Mouse (Mus musculus) heart, embryonic 11.5 days (tissue): ENCODE measurements around the gene Nqo1. TPM values are rescaled to one million over a fixed set of nuclear protein-coding genes. Genes with fewer than 3 reads are reported as not detected.

Source experiments
- ATAC-seq: fragments of 200-750 bp; cut with Nextera tagmentation; replicated peaks from 2 replicates; pipeline ENCODE4 v1.8.0; 2017; ENCODE audit warnings: moderate library complexity; ENCODE audit not compliant: insufficient number of reproducible peaks, low FRiP score, low TSS enrichment
- H3K27ac ChIP-seq: fragments of 300-500 bp; sonication (generic); 2 replicates; pipeline ENCODE4 v1.5.1; 2014; ENCODE audit warnings: mild to moderate bottlenecking, low read depth, low read length
- H3K27me3 ChIP-seq: fragments of 300-500 bp; sonication (generic); 2 replicates; pipeline ENCODE4 v1.6.1; 2014; ENCODE audit warnings: mild to moderate bottlenecking, low read length, mixed read lengths; ENCODE audit not compliant: control insufficient read depth, insufficient read depth
- H3K36me3 ChIP-seq: fragments of 300-500 bp; sonication (generic); 2 replicates; pipeline ENCODE4 v1.6.1; 2014; ENCODE audit warnings: mild to moderate bottlenecking, low read length, moderate library complexity, mixed read lengths; ENCODE audit not compliant: control insufficient read depth, insufficient read depth
- H3K4me1 ChIP-seq: fragments of 300-500 bp; sonication (generic); 2 replicates; pipeline ENCODE4 v1.6.1; 2014; ENCODE audit warnings: low read length; ENCODE audit not compliant: control insufficient read depth, insufficient read depth
- H3K4me2 ChIP-seq: fragments of 300-500 bp; sonication (generic); 2 replicates; pipeline ENCODE4 v1.6.1; 2014; ENCODE audit warnings: mild to moderate bottlenecking, moderate library complexity
- H3K4me3 ChIP-seq: fragments of 300-500 bp; sonication (generic); 2 replicates; pipeline ENCODE4 v1.5.1; 2014; ENCODE audit warnings: low read depth, low read length
- H3K9ac ChIP-seq: fragments of 300-500 bp; sonication (generic); 2 replicates; pipeline ENCODE4 v1.6.1; 2014; ENCODE audit warnings: mild to moderate bottlenecking, low read depth, low read length, moderate library complexity
- H3K9me3 ChIP-seq: fragments of 300-500 bp; sonication (generic); replicated peaks from 2 replicates; pipeline ENCODE4 v1.6.1; 2016; ENCODE audit warnings: low read length; ENCODE audit not compliant: control insufficient read depth
- WGBS: fragments of 180-500 bp; shearing (Covaris S2); extraction: QIAGEN DNeasy Blood & Tissue Kit; methylation state at CpG from one replicate; pipeline ENCODE4 v1.1.7; 2014; ENCODE audit not compliant: insufficient replicate concordance; 5-methylcytosine and 5-hydroxymethylcytosine counted together
- polyA plus RNA-seq: library from polyadenylated mRNA; unstranded; fragments of >200 nt; fragmentation: Nextera tagmentation; extraction: Ambion mirVana; gene quantifications from 2 replicates; pipeline ENCODE4 v1.2.1, GENCODE M21; 2014

Nqo1 gene
- polyA plus RNA-seq, 1 experiment from 2014 or later = 6.9 TPM

DNA sequence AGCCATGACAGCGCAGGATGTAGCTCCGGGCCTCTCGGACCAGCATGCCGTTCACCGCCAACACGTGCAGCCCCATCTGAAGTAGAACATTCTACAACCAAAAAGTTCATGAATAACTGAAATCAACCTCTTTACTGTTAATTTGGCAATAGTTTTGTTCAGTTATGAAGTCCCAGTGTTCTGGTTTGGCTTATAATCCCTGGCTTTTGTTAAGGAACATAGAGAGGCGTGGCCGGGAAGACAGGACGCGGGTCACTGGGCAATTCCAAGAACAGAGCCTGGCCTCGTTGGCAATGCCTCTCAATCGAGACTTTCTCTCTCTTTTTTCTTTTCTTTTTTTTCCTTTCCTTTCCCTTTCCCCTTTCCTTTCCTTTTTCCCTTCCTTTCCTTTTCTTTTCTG is 14.0 kb upstream of the Nqo1 start:
- H3K4me1 ChIP-seq = no peaks in the 10 kb centered on the region
- H3K9ac ChIP-seq = no peak overlapping the region
- no peak overlapping the region for H3K4me3 ChIP-seq
- no peak overlapping the region for H3K4me2 ChIP-seq
- ATAC-seq = no peak
- H3K27me3 ChIP-seq = no peaks in the 10 kb centered on the region
- 91% methylated on average over 12 of the region's 12 CpGs for WGBS
- H3K36me3 ChIP-seq = peaks cover 55% of the 10 kb centered on the region
- no peak overlapping the region for H3K27ac ChIP-seq
- no peaks in the 10 kb centered on the region for H3K9me3 ChIP-seq

DNA sequence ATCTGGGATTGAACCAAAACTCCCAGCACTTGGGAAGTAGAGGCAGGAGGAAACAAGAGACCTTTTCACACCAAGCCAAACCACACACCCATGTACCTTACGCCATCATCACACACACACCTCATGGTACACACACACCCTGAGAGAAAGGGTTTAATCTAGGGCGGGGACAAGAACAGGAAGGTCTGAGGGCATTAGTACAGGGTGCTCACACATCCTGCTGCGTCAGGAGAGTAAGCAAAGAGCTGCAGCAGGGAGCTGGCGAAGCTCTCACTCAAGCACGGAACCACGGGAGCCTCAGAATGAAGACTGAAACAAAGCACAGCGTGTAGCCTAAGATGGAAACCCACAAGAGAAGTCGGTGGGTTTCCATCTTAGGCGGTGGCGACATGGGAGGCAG is 10.9 kb upstream of the Nqo1 start:
- H3K9ac ChIP-seq = no peak overlapping the region

DNA sequence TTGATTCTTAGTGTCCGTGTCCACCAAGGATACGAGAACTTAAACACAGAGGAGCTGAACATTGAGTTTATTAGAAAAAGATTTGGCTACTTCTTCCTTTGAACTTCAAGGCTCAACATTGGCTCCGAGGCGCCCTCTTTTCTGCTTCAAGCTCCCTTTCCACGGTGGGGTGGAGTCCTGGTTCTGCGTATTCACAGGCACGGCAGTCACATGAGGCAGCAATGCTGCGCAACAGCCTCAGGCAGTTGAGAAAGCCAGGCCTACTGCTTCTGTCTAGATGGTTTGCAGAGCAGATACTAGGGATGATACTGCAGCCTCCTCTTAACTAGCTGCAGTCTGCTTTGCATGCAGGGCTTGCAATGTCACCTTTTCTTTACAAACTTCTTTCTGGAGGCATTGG is 9.5 kb upstream of the Nqo1 start:
- Histone ChIP-seq H3K27ac (no peak overlapping the region), H3K36me3 (peaks cover 51% of the 10 kb centered on the region), H3K27me3 (no peaks in the 10 kb centered on the region), H3K4me3 (no peak overlapping the region), H3K4me1 (no peaks in the 10 kb centered on the region), H3K9me3 (no peaks in the 10 kb centered on the region), H3K4me2 (no peak overlapping the region), H3K9ac (no peak overlapping the region)
- ATAC-seq = no peak
- WGBS = 89% methylated on average over 8 of the region's 8 CpGs

More for the DNA sequence above, 10.9 kb upstream of the Nqo1 start:
- 85% methylated on average over 10 of the region's 10 CpGs for WGBS
- Histone ChIP-seq H3K27me3 (no peaks in the 10 kb centered on the region), H3K4me3 (no peak overlapping the region), H3K27ac (no peak overlapping the region), H3K9me3 (no peaks in the 10 kb centered on the region), H3K4me2 (no peak overlapping the region), H3K36me3 (peaks cover 59% of the 10 kb centered on the region), H3K4me1 (no peaks in the 10 kb centered on the region)
- no peak for ATAC-seq

DNA sequence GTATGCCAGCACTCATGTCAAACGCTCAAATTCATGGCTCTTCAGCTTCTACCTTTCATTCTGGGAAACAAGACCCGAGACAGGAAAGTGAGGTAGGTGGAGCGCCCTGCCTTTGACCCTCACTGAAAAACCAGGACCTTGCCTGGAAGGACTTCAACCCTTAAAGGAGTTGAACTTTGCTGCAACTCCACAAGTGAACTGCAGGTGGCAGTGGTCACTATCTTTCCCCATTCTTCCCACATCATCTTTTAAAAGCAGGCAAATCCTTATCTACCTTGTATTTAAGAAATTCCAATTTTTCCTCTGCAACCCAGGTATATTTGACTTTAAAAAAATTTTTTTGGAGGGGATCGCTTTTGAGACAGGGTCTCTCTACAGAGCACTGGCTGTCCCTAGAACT is 8.4 kb upstream of the Nqo1 start:
- H3K9me3 ChIP-seq = no peaks in the 10 kb centered on the region
- peaks cover 46% of the 10 kb centered on the region for H3K36me3 ChIP-seq
- H3K27me3 ChIP-seq = no peaks in the 10 kb centered on the region
- H3K27ac ChIP-seq = no peak overlapping the region
- 68% methylated on average over 4 of the region's 4 CpGs for WGBS
- H3K9ac ChIP-seq = no peak overlapping the region
- H3K4me2 ChIP-seq = no peak overlapping the region
- H3K4me1 ChIP-seq = no peaks in the 10 kb centered on the region
- no peak overlapping the region for H3K4me3 ChIP-seq
- ATAC-seq = no peak

DNA sequence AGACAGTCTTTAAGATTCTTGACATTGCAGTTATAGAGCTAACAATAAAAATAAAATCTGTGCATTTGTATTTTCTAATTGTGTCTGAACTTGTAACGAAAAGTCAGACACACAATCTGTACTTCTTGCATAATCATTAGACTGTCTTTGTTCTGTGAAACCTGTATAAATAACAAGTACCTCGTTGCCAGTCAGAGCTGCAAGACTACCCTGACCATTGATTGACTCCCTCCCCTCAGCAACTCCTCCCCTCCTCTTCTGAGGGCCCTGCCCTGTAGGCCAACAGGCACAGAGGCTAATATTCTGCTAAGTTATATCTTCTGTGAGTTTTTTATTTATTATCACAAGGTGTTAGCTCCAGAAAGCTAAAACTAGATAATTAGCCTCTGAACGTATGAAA is 2.9 kb upstream of the Nqo1 start:
- no peak for ATAC-seq
- H3K4me3 ChIP-seq = no peak overlapping the region
- no peaks in the 10 kb centered on the region for H3K27me3 ChIP-seq
- 54% methylated on average over 3 of the region's 3 CpGs for WGBS
- H3K9me3 ChIP-seq = no peaks in the 10 kb centered on the region
- H3K9ac ChIP-seq = no peak overlapping the region
- H3K36me3 ChIP-seq = peaks cover 10% of the 10 kb centered on the region
- H3K4me2 ChIP-seq = no peak overlapping the region
- no peak overlapping the region for H3K27ac ChIP-seq
- H3K4me1 ChIP-seq = peaks cover 5% of the 10 kb centered on the region; the same call in 1 of the 2 replicates

DNA sequence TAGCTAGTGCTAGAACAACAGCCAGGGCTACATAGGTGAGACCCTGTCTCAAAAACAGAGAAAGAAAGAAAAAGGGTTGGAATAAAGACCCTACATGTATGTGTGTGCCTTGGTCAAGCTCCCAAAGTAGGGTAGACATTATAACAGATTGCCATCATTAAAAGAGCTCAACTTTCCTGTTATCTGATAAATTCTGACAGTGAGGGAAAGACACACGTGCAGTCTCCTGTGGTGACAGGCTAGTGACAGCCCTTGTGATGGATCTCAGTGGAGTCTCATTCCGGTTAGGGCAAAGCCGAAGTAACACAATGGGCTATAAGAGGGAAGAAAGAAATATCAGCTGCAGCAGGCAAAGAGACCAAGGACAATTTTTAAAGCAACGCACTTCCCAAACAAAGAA is 1.1 kb upstream of the Nqo1 start:
- Histone ChIP-seq H3K4me3 (no peak overlapping the region), H3K4me1 (peaks cover 5% of the 10 kb centered on the region; the same call in 1 of the 2 replicates), H3K9ac (no peak overlapping the region), H3K27ac (peak overlapping the region; percentile 30; the same call in 1 of the 2 replicates), H3K36me3 (no peaks in the 10 kb centered on the region), H3K9me3 (no peaks in the 10 kb centered on the region), H3K27me3 (no peaks in the 10 kb centered on the region), H3K4me2 (no peak overlapping the region)
- WGBS = 54% methylated on average over 4 of the region's 4 CpGs
- no peak for ATAC-seq

DNA sequence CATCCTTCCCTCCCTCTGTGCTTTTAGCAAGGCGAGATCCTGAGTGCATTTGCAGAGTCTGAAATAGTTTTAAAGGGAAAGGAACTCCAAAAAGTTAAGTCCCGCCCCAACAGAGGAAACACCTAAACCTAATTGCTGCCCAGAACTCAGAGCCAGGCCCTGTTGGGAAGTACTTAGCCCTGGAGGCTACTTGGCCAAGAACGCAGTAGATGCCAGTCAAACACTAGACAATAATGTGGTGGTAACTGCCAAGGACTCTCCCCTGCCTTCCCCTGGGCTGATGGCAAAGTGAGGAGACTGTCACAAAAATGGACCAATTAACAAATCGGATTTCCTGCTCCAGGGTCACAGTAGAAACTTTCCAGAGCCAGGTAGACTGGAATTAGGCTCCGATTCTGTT is 1.1 kb downstream of the Nqo1 start:
- WGBS = 78% methylated on average over 5 of the region's 5 CpGs
- no peaks in the 10 kb centered on the region for H3K36me3 ChIP-seq

DNA sequence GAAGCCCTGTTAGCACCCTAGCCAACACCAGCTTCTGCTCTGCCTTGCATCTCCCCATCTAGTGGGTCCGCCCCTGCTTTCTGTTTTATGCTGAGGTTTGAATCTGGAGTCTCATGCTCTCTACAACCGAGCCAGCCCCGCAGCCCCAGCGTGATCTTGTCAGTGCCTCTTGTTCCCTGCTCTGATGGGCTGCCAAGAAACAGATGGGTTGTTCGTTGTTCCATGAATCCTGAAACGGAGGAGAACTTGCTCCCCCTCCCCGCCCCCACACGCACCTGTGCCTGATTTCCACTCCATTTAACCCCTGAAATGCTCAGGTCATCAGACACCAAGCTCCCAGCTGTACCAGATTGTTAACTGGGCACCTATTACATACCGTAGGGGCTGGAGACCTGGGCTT is 3.5 kb downstream of the Nqo1 start:
- Histone ChIP-seq H3K9me3 (no peaks in the 10 kb centered on the region), H3K27ac (no peak overlapping the region), H3K4me2 (no peak overlapping the region), H3K36me3 (no peaks in the 10 kb centered on the region), H3K4me3 (no peak overlapping the region), H3K4me1 (peaks cover 5% of the 10 kb centered on the region; the same call in 1 of the 2 replicates), H3K9ac (no peak overlapping the region), H3K27me3 (no peaks in the 10 kb centered on the region)
- no peak for ATAC-seq
- WGBS = 53% methylated on average over 9 of the region's 9 CpGs

More for the DNA sequence above, 1.1 kb downstream of the Nqo1 start:
- Histone ChIP-seq H3K9ac (no peak overlapping the region), H3K4me2 (no peak overlapping the region), H3K9me3 (no peaks in the 10 kb centered on the region), H3K27ac (no peak overlapping the region), H3K27me3 (no peaks in the 10 kb centered on the region), H3K4me3 (no peak overlapping the region), H3K4me1 (peaks cover 5% of the 10 kb centered on the region; the same call in 1 of the 2 replicates)
- no peak for ATAC-seq

DNA sequence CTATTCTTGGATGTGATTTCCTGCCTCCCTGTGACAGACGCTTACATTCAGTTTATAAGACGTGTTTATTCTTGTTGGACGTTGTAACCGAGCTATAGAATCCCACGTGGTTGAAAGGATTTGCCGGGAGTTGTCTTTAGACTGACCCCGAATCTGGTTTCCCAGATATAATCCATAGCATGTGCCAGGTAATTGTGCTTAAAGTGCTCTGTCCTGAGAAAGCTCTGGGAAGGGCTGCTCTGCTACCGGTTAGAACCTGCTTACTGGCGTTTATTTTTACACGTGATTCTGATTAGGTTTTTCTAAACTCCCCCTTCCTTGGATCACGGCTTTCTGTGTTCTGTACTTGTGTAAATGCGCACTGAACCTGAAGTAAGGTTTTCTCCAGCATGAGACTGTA is 5.3 kb downstream of the Nqo1 start:
- H3K27ac ChIP-seq = no peak overlapping the region
- H3K27me3 ChIP-seq = no peaks in the 10 kb centered on the region
- H3K9me3 ChIP-seq = no peaks in the 10 kb centered on the region
- no peaks in the 10 kb centered on the region for H3K36me3 ChIP-seq
- no peak for ATAC-seq
- no peak overlapping the region for H3K9ac ChIP-seq
- no peak overlapping the region for H3K4me2 ChIP-seq
- peaks cover 2% of the 10 kb centered on the region; the same call in 1 of the 2 replicates for H3K4me1 ChIP-seq
- H3K4me3 ChIP-seq = no peak overlapping the region
- WGBS = 57% methylated on average over 12 of the region's 12 CpGs
